ENCODE assay signal across 8 mouse cellular contexts in the genomic region with DNA sequence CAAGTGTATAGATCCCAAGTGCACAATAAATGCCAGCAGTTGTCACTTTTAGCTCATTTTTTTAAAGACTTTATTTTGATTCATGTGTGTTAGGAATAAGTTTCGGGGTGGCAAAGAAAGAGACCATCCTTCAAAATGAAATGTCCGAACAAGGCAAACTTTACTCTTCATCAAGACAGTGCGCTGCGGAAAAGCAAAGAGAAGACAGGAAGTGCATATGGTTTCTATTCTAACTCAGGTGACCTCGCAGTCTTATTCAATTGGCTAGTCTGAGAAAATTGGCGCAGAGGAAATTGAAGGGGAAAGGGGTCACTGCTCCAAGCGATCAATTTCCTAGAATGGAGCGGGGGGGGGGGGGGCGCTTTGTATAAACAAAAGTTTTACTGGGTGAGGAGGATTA. TPM values are rescaled to one million over a fixed set of nuclear protein-coding genes. Genes with fewer than 3 reads are reported as not detected.
A peak's percentile ranks its signal among the peaks of the same experiment; 100 is the strongest.
DNase-seq lines count a peak whose midpoint lies in the region; ATAC-seq and TF ChIP-seq lines count a peak whose summit lies in the region.

No protein-coding gene starts in this region.

- no peaks in the 10 kb centered on the region for H3K36me3 ChIP-seq in forebrain, embryonic 14.5 days (ENCODE audit: control insufficient read depth, insufficient read depth, low read length)
- no peaks in the 10 kb centered on the region for H3K36me3 ChIP-seq in liver, embryonic 16.5 days (ENCODE audit: control insufficient read depth, insufficient read depth)

- intact Hi-C loops in gastrocnemius, adult 2 months (cut with DNase I): loop anchor here (1.0 to 5.0 kb wide), 3 partner anchors 16 to 43 kb away; partner anchors contain the start of genes Adgre5 and Ddx39

- H3K27me3 ChIP-seq in forebrain, embryonic 14.5 days (replicated peaks; ENCODE audit: control insufficient read depth, insufficient read depth, low read length): no peaks in the 10 kb centered on the region
- H3K27me3 ChIP-seq in liver, embryonic 16.5 days (ENCODE audit: control insufficient read depth, insufficient read depth, low read depth, low read length): no peaks in the 10 kb centered on the region

- peaks cover 3% of the 10 kb centered on the region; the same call in 1 of the 2 replicates for H3K4me1 ChIP-seq in forebrain, embryonic 14.5 days (ENCODE audit: control insufficient read depth, insufficient read depth, low read length)
- peaks cover 29% of the 10 kb centered on the region for H3K4me1 ChIP-seq in liver, embryonic 16.5 days (ENCODE audit: control insufficient read depth, low read depth, low read length)

- no peak for ATAC-seq in forebrain, embryonic 14.5 days
- no peak for ATAC-seq in liver, embryonic 16.5 days (ENCODE audit: low read depth)

- peak overlapping the region; percentile 91 for H3K4me2 ChIP-seq in forebrain, embryonic 14.5 days (ENCODE audit: low read length)
- peak overlapping the region; percentile 99 for H3K4me2 ChIP-seq in liver, embryonic 16.5 days (ENCODE audit: low read depth, low read length)

- DNase-seq in gastrocnemius, adult 2 months: peak; percentile 8
- no peak for DNase-seq in gastrocnemius, adult 8-10 months (ENCODE audit: low spot score in 2 of 2)
- peak; percentile 70 for DNase-seq in CD4-positive helper T cell, adult 2 months (ENCODE audit: low read depth, low spot score)
- DNase-seq in forebrain, embryonic 14.5 days (ENCODE audit: low spot score): peak; percentile 3
- DNase-seq in thymus, postnatal 14 days: peak; percentile 47
- DNase-seq in cerebellum, postnatal 4 days (ENCODE audit: low spot score in 2 of 2): no peak
- DNase-seq in adrenal gland, adult 18-20 months (ENCODE audit: low spot score in 2 of 2): no peak

- H3K4me3 ChIP-seq in gastrocnemius, adult 2 months: peak overlapping the region; percentile 96
- H3K4me3 ChIP-seq in forebrain, embryonic 14.5 days (ENCODE audit: low read depth, low read length): peak overlapping the region; percentile 86
- peak overlapping the region; percentile 84 for H3K4me3 ChIP-seq in liver, embryonic 16.5 days (ENCODE audit: low read depth, low read length)

- H3K9ac ChIP-seq in forebrain, embryonic 14.5 days (ENCODE audit: low read length): peak overlapping the region; percentile 91
- peak overlapping the region; percentile 88 for H3K9ac ChIP-seq in liver, embryonic 16.5 days (ENCODE audit: low read depth, low read length)

- no peak for TF ChIP-seq CTCF in gastrocnemius, adult 2 months (IDR thresholded peaks at IDR 0.05)

- peak overlapping the region; percentile 96 for H3K27ac ChIP-seq in gastrocnemius, adult 2 months
- H3K27ac ChIP-seq in forebrain, embryonic 14.5 days (ENCODE audit: low read depth, low read length): no peak overlapping the region
- peak overlapping the region; percentile 68 for H3K27ac ChIP-seq in liver, embryonic 16.5 days (ENCODE audit: low read length)

- 48% methylated on average over 9 of the region's 9 CpGs for WGBS in forebrain, embryonic 14.5 days
- 15% methylated on average over 9 of the region's 9 CpGs for WGBS in liver, embryonic 16.5 days (ENCODE audit: insufficient replicate concordance)

- H3K9me3 ChIP-seq in forebrain, embryonic 14.5 days (replicated peaks; ENCODE audit: control insufficient read depth, low read length): no peaks in the 10 kb centered on the region
- H3K9me3 ChIP-seq in liver, embryonic 16.5 days (replicated peaks; ENCODE audit: control insufficient read depth, low read length): no peaks in the 10 kb centered on the region; the same call in 1 of the 2 replicates

RNA-seq across cellular contexts. Expression of gene Pkn1, which starts 0.6 kb away (rescaled TPM):
- total RNA-seq in gastrocnemius, adult 2 months (2021): 10 to 100 TPM; 25.8 to 29.9 TPM
- total RNA-seq in gastrocnemius, adult 8-10 months (2022): 10 to 100 TPM; 23.2 to 24.1 (median 23.6) TPM
- 20.9 and 21.9 TPM in 2 replicates for polyA plus RNA-seq in forebrain, embryonic 14.5 days (2014; fragmentation: Nextera tagmentation; extraction: Ambion mirVana)
- polyA plus RNA-seq in liver, embryonic 16.5 days (2015; fragmentation: Nextera tagmentation; extraction: Ambion mirVana): 9.6 and 9.8 TPM in 2 replicates
- 100 to 1,000 TPM; 124 to 126 TPM for total RNA-seq in adrenal gland, adult 18-20 months (2021)

RNA-seq across cellular contexts. Expression of gene Ddx39, which starts 15.4 kb away (rescaled TPM):
- 10 to 100 TPM; 11.2 to 13.1 TPM for total RNA-seq in gastrocnemius, adult 2 months (2021)
- 10 to 100 TPM; 10.6 to 12.0 (median 11.7) TPM for total RNA-seq in gastrocnemius, adult 8-10 months (2022)
- 120 and 133 TPM in 2 replicates for polyA plus RNA-seq in forebrain, embryonic 14.5 days (2014; fragmentation: Nextera tagmentation; extraction: Ambion mirVana)
- 149 and 167 TPM in 2 replicates for polyA plus RNA-seq in liver, embryonic 16.5 days (2015; fragmentation: Nextera tagmentation; extraction: Ambion mirVana)
- total RNA-seq in adrenal gland, adult 18-20 months (2021): 10 to 100 TPM; 17.5 to 20.5 TPM

RNA-seq across cellular contexts. Expression of gene Ptger1, which starts 33.1 kb away (rescaled TPM):
- total RNA-seq in gastrocnemius, adult 2 months (2021): under 1 TPM; 0.08 to 0.39 TPM
- total RNA-seq in gastrocnemius, adult 8-10 months (2022): under 1 TPM in 2 of 4 experiments, not detected in 2; 0.15 to 0.16 TPM
- 0.27 and 0.63 TPM in 2 replicates for polyA plus RNA-seq in forebrain, embryonic 14.5 days (2014; fragmentation: Nextera tagmentation; extraction: Ambion mirVana)
- polyA plus RNA-seq in liver, embryonic 16.5 days (2015; fragmentation: Nextera tagmentation; extraction: Ambion mirVana): 0.12 and 0.53 TPM in 2 replicates
- under 1 TPM; 0.45 to 0.99 TPM for total RNA-seq in adrenal gland, adult 18-20 months (2021)

RNA-seq across cellular contexts. Expression of gene Adgre5, which starts 41.6 kb away (rescaled TPM):
- total RNA-seq in gastrocnemius, adult 2 months (2021): 10 to 100 TPM; 16.3 to 27.7 TPM
- total RNA-seq in gastrocnemius, adult 8-10 months (2022): 10 to 100 TPM; 14.6 to 17.2 (median 15.6) TPM
- polyA plus RNA-seq in forebrain, embryonic 14.5 days (2014; fragmentation: Nextera tagmentation; extraction: Ambion mirVana): 9.3 and 12.4 TPM in 2 replicates
- 16.2 and 18.3 TPM in 2 replicates for polyA plus RNA-seq in liver, embryonic 16.5 days (2015; fragmentation: Nextera tagmentation; extraction: Ambion mirVana)
- 10 to 100 TPM; 23.4 to 35.3 TPM for total RNA-seq in adrenal gland, adult 18-20 months (2021)

RNA-seq across cellular contexts. Expression of gene Gipc1, which starts 47.1 kb away (rescaled TPM):
- 10 to 100 TPM; 17.8 to 20.3 TPM for total RNA-seq in gastrocnemius, adult 2 months (2021)
- total RNA-seq in gastrocnemius, adult 8-10 months (2022): 10 to 100 TPM; 14.5 to 18.1 (median 17.6) TPM
- polyA plus RNA-seq in forebrain, embryonic 14.5 days (2014; fragmentation: Nextera tagmentation; extraction: Ambion mirVana): 108 and 122 TPM in 2 replicates
- polyA plus RNA-seq in liver, embryonic 16.5 days (2015; fragmentation: Nextera tagmentation; extraction: Ambion mirVana): 47.0 and 48.6 TPM in 2 replicates
- 10 to 100 TPM; 26.2 to 29.8 TPM for total RNA-seq in adrenal gland, adult 18-20 months (2021)

Comparison
In these comparisons a context has a peak if more than half of its experiments do, and no peak if none do; other contexts are left out.
1. DNase-seq: peak in gastrocnemius, adult 2 months (single experiment), CD4-positive helper T cell, adult 2 months (single experiment), forebrain, embryonic 14.5 days (single experiment) and thymus, postnatal 14 days (single experiment); none in gastrocnemius, adult 8-10 months (0 of 2), cerebellum, postnatal 4 days (0 of 2) and adrenal gland, adult 18-20 months (0 of 2).
2. RNA of gene Pkn1, which starts 0.6 kb away (total RNA-seq): 124 to 126 TPM in adrenal gland, adult 18-20 months; 25.8 to 29.9 TPM in gastrocnemius, adult 2 months and 23.2 to 24.1 TPM in gastrocnemius, adult 8-10 months; every median in the first group is over 4 times any median in the second.
3. Peak in every context shown above with its lines, with median percentiles within 50 percentile points of each other: H3K4me3 ChIP-seq.